Mouse (Mus musculus): ENCODE results near the gene Olfr691. TPM values are rescaled to one million over a fixed set of nuclear protein-coding genes. Genes with fewer than 3 reads are reported as not detected.

The Olfr691 gene
- total RNA-seq, 1 experiment from 2014 or later = not detected

Other genes starting within 250 kb of the Olfr691 start
- gene Olfr680-ps1, start 249.5 kb downstream of the Olfr691 start, total RNA-seq (2017) = not detected in 2 replicates
- gene Olfr681, start 225.4 kb downstream of the Olfr691 start, total RNA-seq (2017) = not detected in 2 replicates
- gene Olfr683, start 195.3 kb downstream of the Olfr691 start, total RNA-seq (2017) = not detected in 2 replicates
- gene Olfr684, start 178.6 kb downstream of the Olfr691 start, total RNA-seq (2017) = not detected in 2 replicates
- not detected in 2 replicates for gene Olfr685, start 156.3 kb downstream of the Olfr691 start, total RNA-seq (2017)
- not detected in 2 replicates for gene Olfr686, start 134.8 kb downstream of the Olfr691 start, total RNA-seq (2017)
- gene Olfr688, start 54.2 kb downstream of the Olfr691 start, total RNA-seq (2017) = not detected in 2 replicates
- gene Olfr689, start 31.1 kb downstream of the Olfr691 start, total RNA-seq (2017) = not detected in 2 replicates
- gene Olfr690, start 8.2 kb downstream of the Olfr691 start, total RNA-seq (2017) = not detected in 2 replicates
- gene Olfr692, start 26.0 kb upstream of the Olfr691 start, total RNA-seq (2017) = not detected in 2 replicates
- not detected in 2 replicates for gene Gm5901, start 32.8 kb upstream of the Olfr691 start, total RNA-seq (2017)
- gene Fam160a2, start 57.8 kb upstream of the Olfr691 start, total RNA-seq (2017) = 9.0 and 10.0 TPM in 2 replicates
- not detected in 2 replicates for gene Cnga4, start 62.3 kb upstream of the Olfr691 start, total RNA-seq (2017)
- gene Cckbr, start 83.5 kb upstream of the Olfr691 start, total RNA-seq (2017) = not detected in 2 replicates
- 0.59 and 0.92 TPM in 2 replicates for gene Cavin3, start 140.0 kb upstream of the Olfr691 start, total RNA-seq (2017)
- gene Smpd1, start 212.1 kb upstream of the Olfr691 start, total RNA-seq (2017) = 22.7 and 28.7 TPM in 2 replicates
- gene Apbb1, start 239.4 kb upstream of the Olfr691 start, total RNA-seq (2017) = 0.64 TPM in 1 of 2 replicates, not detected in the other